Mouse (Mus musculus) C2C12 (cell line): ENCODE measurements around the gene Cdc42ep2.

Source experiments
- CTCF ChIP-seq: IDR thresholded peaks from one replicate; pipeline ENCODE4 v1.5.1; 2011; ENCODE audit not compliant: control insufficient read depth, insufficient read depth, insufficient read length
- MAX ChIP-seq: IDR thresholded peaks from one replicate; pipeline ENCODE4 v1.6.1; 2011; ENCODE audit warnings: mild to moderate bottlenecking, control low read depth
- MYOD1 ChIP-seq: IDR thresholded peaks from one replicate; pipeline ENCODE4 v1.6.1; 2011; ENCODE audit warnings: low read depth; ENCODE audit not compliant: control insufficient read depth, insufficient read length
- USF1 ChIP-seq: IDR thresholded peaks from one replicate; pipeline ENCODE4 v1.6.1; 2011; ENCODE audit warnings: low read depth, mild to moderate bottlenecking, control low read depth, moderate library complexity

DNA sequence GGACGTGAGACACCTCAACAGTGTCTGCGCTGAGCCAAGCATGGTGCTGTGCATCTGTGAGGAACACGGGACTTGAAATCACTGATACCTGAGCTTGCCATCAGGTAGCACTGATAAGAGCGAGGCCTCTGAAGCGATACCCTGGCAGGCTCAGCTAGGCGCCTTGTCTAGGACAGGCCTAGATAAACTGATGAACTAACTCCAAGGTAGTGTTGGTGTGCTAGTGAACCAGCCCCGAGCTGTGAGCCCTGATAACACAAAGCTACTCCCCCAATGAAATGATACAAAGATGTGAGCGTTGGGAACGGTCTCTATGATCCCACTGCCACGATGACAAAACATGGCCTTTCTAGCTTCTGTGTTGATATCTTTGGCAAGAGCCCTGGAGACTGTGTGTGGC, 43.0 kb upstream of the Cdc42ep2 start:
- TF ChIP-seq CTCF (no peak), MYOD1 (no peak), MAX (no peak), USF1 (no peak)
